ENCODE assay signal across 8 mouse cellular contexts in the genomic region with DNA sequence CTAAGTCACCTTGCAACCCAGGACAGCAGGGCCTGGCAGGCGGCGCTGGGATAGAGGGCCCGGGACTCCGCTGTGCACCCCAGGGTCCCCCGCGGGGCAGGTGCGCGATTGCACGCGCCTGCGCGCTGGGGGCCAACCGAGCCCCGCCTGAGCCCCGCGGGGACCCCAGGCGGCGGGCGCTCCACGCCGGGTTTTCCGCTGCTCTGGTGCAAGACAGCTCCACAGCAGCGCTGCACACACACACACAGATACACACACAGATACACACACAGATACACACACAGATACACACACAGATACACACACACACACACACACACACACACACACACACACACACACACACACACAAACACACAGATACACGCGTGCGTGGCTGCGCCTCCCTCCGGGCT.
DNase-seq lines count a peak whose midpoint lies in the region; ATAC-seq and TF ChIP-seq lines count a peak whose summit lies in the region.
"Not testable (repeated sequence)": the region's sequence is repeated elsewhere in the genome, so short reads cannot be mapped to it uniquely, and the experiment has no call there.

No protein-coding gene starts in this region.

- not testable (repeated sequence) for H3K79me2 ChIP-seq in myocyte (ENCODE audit: control insufficient read depth, insufficient read depth)

- not testable (repeated sequence) for TF ChIP-seq POLR2A in bone marrow macrophage, adult 2 months (IDR thresholded peaks at IDR 0.05; ENCODE audit: borderline replicate concordance, low read depth, low read length)
- TF ChIP-seq POLR2A in myocyte (IDR thresholded peaks at IDR 0.05; ENCODE audit: insufficient read length, low read depth), result peak; percentile 42

- H3K4me1 ChIP-seq in bone marrow macrophage, adult 2 months (ENCODE audit: control insufficient read depth, insufficient read depth, low read length), result not testable (repeated sequence)
- H3K4me1 ChIP-seq in embryonic facial prominence, embryonic 15.5 days, result peaks cover 27% of the 10 kb centered on the region
- peaks cover 3 to 28% of the 10 kb centered on the region in 2 experiments; a peak in 3 of 4 replicates for H3K4me1 ChIP-seq in heart, embryonic 14.5 days (ENCODE audit: control insufficient read depth in 2 of 2, insufficient read depth in 2 of 2, low read length in 2 of 2)
- peaks cover 13% of the 10 kb centered on the region; the same call in 1 of the 2 replicates for H3K4me1 ChIP-seq in kidney, postnatal 0 days (replicated peaks; ENCODE audit: insufficient read depth, low read length)
- peaks cover 38% of the 10 kb centered on the region for H3K4me1 ChIP-seq in liver, embryonic 13.5 days (replicated peaks)

- not testable (repeated sequence) for H3K9me3 ChIP-seq in embryonic facial prominence, embryonic 15.5 days (replicated peaks); heart, embryonic 14.5 days (ENCODE audit: control insufficient read depth, low read length); kidney, postnatal 0 days (replicated peaks; ENCODE audit: low read length); liver, embryonic 13.5 days (replicated peaks)

- peak overlapping the region; percentile 79 for H3K4me3 ChIP-seq in bone marrow macrophage, adult 2 months (ENCODE audit: insufficient read depth, low read length)
- peak overlapping the region; percentile 76 for H3K4me3 ChIP-seq in embryonic facial prominence, embryonic 15.5 days (replicated peaks)
- H3K4me3 ChIP-seq in heart, embryonic 14.5 days (ENCODE audit: control insufficient read depth in 1 of 2, insufficient read depth in 1 of 2, low read depth in 1 of 2, low read length in 2 of 2), result peak overlapping the region; percentile 75 to 78
- peak overlapping the region; percentile 81 for H3K4me3 ChIP-seq in kidney, postnatal 0 days (replicated peaks; ENCODE audit: low read depth, low read length)
- H3K4me3 ChIP-seq in liver, embryonic 13.5 days (replicated peaks), result peak overlapping the region; percentile 68
- H3K4me3 ChIP-seq in myocyte, result peak overlapping the region; percentile 24

- peak; percentile 88 for DNase-seq in CD4-positive helper T cell, adult 2 months (ENCODE audit: low read depth, low spot score)
- DNase-seq in kidney, postnatal 0 days (ENCODE audit: low spot score), result peak; percentile 23
- DNase-seq in liver, embryonic 13.5 days, result not testable (repeated sequence)
- peak; percentile 54 to 59 for DNase-seq in spleen, postnatal 36 days (ENCODE audit: low spot score in 2 of 2)

- under 1% methylated on average over 28 of the region's 28 CpGs for WGBS in embryonic facial prominence, embryonic 15.5 days
- 0% methylated on average over 23 of the region's 28 CpGs for WGBS in heart, embryonic 14.5 days
- WGBS in kidney, postnatal 0 days, result under 1% methylated on average over 24 of the region's 28 CpGs
- WGBS in liver, embryonic 13.5 days (ENCODE audit: insufficient replicate concordance), result under 1% methylated on average over 28 of the region's 28 CpGs

- H3K4me2 ChIP-seq in embryonic facial prominence, embryonic 15.5 days (replicated peaks), result peak overlapping the region; percentile 92
- H3K4me2 ChIP-seq in heart, embryonic 14.5 days (ENCODE audit: low read length), result peak overlapping the region; percentile 82
- H3K4me2 ChIP-seq in kidney, postnatal 0 days (ENCODE audit: low read length), result peak overlapping the region; percentile 77
- peak overlapping the region; percentile 85 for H3K4me2 ChIP-seq in liver, embryonic 13.5 days
- peak overlapping the region; percentile 66 for H3K4me2 ChIP-seq in myocyte (ENCODE audit: low read depth)

- H3K36me3 ChIP-seq in embryonic facial prominence, embryonic 15.5 days; heart, embryonic 14.5 days (ENCODE audit: control insufficient read depth, insufficient read depth, low read length); kidney, postnatal 0 days (ENCODE audit: insufficient read depth, low read length); liver, embryonic 13.5 days; myocyte (ENCODE audit: control insufficient read depth, insufficient read depth): not testable (repeated sequence)

- peak; percentile 67 for ATAC-seq in embryonic facial prominence, embryonic 15.5 days (ENCODE audit: insufficient number of reproducible peaks, low FRiP score, low TSS enrichment, low read depth)
- ATAC-seq in heart, embryonic 14.5 days (ENCODE audit: insufficient number of reproducible peaks, insufficient read depth, low FRiP score, low read depth), result peak; percentile 48; the same call in 1 of the 2 replicates
- peak; percentile 61 for ATAC-seq in kidney, postnatal 0 days (replicated peaks; ENCODE audit: low FRiP score, low read depth)
- ATAC-seq in liver, embryonic 13.5 days (ENCODE audit: low read depth), result peak; percentile 50

- peak overlapping the region; percentile 20 for H3ac ChIP-seq in myocyte (ENCODE audit: control insufficient read depth, insufficient read length)

- H3K27ac ChIP-seq in bone marrow macrophage, adult 2 months (ENCODE audit: insufficient read depth, low read depth, low read length); liver, embryonic 13.5 days: not testable (repeated sequence)
- H3K27ac ChIP-seq in embryonic facial prominence, embryonic 15.5 days (replicated peaks), result peak overlapping the region; percentile 84
- H3K27ac ChIP-seq in heart, embryonic 14.5 days (replicated peaks in 1 of 2; ENCODE audit: control insufficient read depth in 1 of 2, insufficient read depth in 1 of 2, low read depth in 2 of 2, low read length in 2 of 2), result peak overlapping the region in 1 of 2 experiments; percentile 76; a peak in 3 of 4 replicates
- H3K27ac ChIP-seq in kidney, postnatal 0 days, result peak overlapping the region; percentile 62; the same call in 1 of the 2 replicates

- H3K27me3 ChIP-seq in embryonic facial prominence, embryonic 15.5 days; heart, embryonic 14.5 days (ENCODE audit: control insufficient read depth, insufficient read depth, low read length); kidney, postnatal 0 days (ENCODE audit: insufficient read depth, low read length); myocyte (ENCODE audit: control insufficient read depth, insufficient read depth, insufficient read length): not testable (repeated sequence)
- H3K27me3 ChIP-seq in liver, embryonic 13.5 days, result peaks cover 24% of the 10 kb centered on the region

- peak overlapping the region; percentile 62 for H3K9ac ChIP-seq in embryonic facial prominence, embryonic 15.5 days
- peak overlapping the region; percentile 93 for H3K9ac ChIP-seq in heart, embryonic 14.5 days (ENCODE audit: low read length)
- peak overlapping the region; percentile 76 for H3K9ac ChIP-seq in kidney, postnatal 0 days (ENCODE audit: low read depth, low read length)
- peak overlapping the region; percentile 69 for H3K9ac ChIP-seq in liver, embryonic 13.5 days

- TF ChIP-seq CTCF in bone marrow macrophage, adult 2 months (IDR thresholded peaks at IDR 0.05; ENCODE audit: low read depth, low read length); kidney, postnatal 0 days (IDR thresholded peaks at IDR 0.05; ENCODE audit: low read depth): not testable (repeated sequence)

TF ChIP-seq in myocyte, 11 proteins besides CTCF, POLR2A, EP300 and RAD21:
- peak in 1 of 3 experiments; percentile 16 for TF ChIP-seq MYOD1 (IDR thresholded peaks at IDR 0.05; ENCODE audit: control insufficient read depth in 1 of 3, insufficient read length in 2 of 3, low read depth in 2 of 3)

Comparison
In these comparisons a context has a peak if more than half of its experiments do, and no peak if none do; other contexts are left out.
1. H3K4me3 ChIP-seq: peak in every context shown above with its lines; median percentile 81 in kidney, postnatal 0 days; 79 in bone marrow macrophage, adult 2 months; 76 in heart, embryonic 14.5 days; 76 in embryonic facial prominence, embryonic 15.5 days; 68 in liver, embryonic 13.5 days; 24 in myocyte.